Mouse (Mus musculus) lung, postnatal 36 days (tissue): Measurements from ENCODE around the gene Foxp1.
A peak's percentile ranks its signal among the peaks of the same experiment; 100 is the strongest.

ENCODE experiments used
- DNase-seq: peaks from one replicate; pipeline ENCODE4 v3.0.0; 2022; ENCODE audit warnings: mixed read lengths

The Foxp1 gene

DNA sequence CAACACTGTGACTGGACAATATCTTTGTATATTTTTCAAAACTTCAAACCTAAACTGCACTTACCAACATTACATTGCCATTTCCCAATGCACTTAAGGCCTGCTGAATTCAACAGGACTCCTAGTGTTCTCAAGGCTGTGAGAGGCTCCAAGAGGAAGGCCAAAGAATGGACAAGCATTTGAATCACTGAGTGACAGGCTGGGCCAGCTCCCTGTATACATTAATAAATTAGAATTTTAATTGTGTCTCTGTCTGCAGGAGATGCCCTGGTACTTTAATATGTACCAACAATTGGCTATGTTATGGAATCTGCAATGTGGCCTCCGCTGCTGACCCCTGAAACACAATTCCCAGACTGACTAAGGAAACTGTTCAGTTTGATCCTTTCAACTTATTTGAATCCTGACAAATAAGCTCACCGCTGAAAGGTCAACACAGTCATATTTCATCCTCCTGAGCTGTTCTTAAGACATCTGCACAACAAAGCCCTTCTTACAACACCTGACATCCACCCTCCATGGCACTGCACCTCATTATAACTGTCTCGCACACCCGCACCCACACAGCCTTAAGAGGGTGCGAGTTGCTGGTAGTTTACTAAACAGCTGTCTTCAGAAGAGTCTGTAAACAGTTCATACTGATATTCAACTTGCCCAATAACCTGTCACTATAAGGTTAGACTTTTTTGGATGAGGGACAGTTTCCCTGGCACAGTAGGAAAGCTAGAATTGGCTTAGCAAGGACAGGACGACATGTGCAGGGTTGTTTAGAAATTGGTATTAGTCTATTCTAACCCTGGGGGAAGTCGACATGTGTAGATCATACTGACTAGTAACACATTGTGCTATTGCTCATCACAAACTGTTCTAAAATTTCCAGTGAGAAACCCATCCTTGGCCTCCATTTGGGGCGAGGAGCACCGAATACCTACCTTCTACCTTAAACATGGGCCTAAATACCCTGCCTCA, 448.9 kb downstream of the Foxp1 start:
- no peak for DNase-seq

GRCm38 (mm10) chr6:99070710-99071109, 451.8 kb downstream of the Foxp1 start:
- no peak for DNase-seq

- no peak for DNase-seq
Observed at GRCm38 (mm10) chr6:99069726-99070125, 452.8 kb downstream of the Foxp1 start.

GRCm38 (mm10) chr6:99065569-99066353, 456.8 kb downstream of the Foxp1 start:
- DNase-seq: peak; percentile 73

GRCm38 (mm10) chr6:99063982-99064484, 458.5 kb downstream of the Foxp1 start:
- DNase-seq: no peak

GRCm38 (mm10) chr6:99062931-99063330, 459.6 kb downstream of the Foxp1 start:
- DNase-seq: no peak

GRCm38 (mm10) chr6:99058688-99059087, 463.8 kb downstream of the Foxp1 start:
- no peak for DNase-seq

- DNase-seq: peak; percentile 51
Observed at GRCm38 (mm10) chr6:99057113-99057553, 465.4 kb downstream of the Foxp1 start.

GRCm38 (mm10) chr6:99056379-99056778, 466.1 kb downstream of the Foxp1 start:
- DNase-seq: no peak

GRCm38 (mm10) chr6:99053998-99054397, 468.5 kb downstream of the Foxp1 start:
- no peak for DNase-seq

DNA sequence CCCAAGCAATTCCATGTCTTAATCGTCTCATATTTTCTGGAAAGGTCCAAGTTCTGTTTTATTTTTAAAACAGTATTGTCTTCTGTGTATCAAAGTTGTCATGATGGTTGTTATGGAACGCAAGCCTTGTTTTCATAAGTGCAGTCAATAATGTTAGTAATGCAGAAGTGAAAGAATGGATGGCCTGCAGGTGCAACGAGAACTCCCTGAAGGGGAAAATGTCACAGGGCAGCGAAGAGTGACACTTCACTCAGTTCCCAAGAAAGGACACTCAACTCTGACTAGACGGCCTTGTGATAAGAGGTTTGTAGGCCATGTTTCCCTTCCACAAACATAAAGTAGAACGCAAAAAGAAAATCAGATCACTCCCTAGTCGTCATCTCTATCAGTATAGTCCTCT, 469.4 kb downstream of the Foxp1 start:
- peak; percentile 36 for DNase-seq

DNA sequence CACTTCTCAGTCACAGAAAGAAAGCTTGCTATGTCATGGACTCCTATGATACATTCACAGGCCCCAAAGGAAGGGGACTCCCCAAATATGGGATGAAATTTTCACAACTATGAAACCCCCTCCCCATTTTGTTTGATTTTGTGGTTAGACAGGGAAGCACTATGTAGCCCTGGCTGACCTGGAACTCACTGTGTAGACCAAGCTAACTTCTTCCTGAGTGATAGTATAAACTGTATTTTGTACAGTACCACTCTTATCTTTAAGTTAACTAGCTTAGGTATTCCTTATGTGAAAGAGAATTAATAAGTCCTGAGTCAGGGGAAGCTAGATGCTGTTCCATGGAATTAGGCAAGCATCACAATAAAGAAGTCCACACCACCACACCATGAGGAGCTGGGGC, 470.8 kb downstream of the Foxp1 start:
- DNase-seq: no peak

- no peak for DNase-seq
Observed at GRCm38 (mm10) chr6:99050288-99051006, 472.1 kb downstream of the Foxp1 start.

DNA sequence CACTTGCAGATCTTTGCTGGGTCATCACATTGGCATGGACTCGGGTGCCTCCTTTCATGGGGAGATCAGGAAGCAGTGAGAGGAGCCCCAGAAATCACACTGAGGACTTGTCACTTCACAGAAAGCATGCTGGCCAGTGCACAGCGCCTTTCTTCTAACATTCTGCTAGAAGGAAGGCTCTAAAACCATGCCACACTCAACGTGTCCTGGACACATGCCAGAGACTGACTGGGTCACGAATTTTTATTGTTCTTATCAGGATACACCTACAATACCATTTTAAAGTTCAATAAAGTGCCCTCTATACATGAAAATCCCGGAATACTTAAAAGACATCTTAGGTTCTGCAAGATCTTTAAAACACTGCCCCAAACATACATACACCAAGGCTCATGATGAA, 475.2 kb downstream of the Foxp1 start:
- DNase-seq: no peak

DNA sequence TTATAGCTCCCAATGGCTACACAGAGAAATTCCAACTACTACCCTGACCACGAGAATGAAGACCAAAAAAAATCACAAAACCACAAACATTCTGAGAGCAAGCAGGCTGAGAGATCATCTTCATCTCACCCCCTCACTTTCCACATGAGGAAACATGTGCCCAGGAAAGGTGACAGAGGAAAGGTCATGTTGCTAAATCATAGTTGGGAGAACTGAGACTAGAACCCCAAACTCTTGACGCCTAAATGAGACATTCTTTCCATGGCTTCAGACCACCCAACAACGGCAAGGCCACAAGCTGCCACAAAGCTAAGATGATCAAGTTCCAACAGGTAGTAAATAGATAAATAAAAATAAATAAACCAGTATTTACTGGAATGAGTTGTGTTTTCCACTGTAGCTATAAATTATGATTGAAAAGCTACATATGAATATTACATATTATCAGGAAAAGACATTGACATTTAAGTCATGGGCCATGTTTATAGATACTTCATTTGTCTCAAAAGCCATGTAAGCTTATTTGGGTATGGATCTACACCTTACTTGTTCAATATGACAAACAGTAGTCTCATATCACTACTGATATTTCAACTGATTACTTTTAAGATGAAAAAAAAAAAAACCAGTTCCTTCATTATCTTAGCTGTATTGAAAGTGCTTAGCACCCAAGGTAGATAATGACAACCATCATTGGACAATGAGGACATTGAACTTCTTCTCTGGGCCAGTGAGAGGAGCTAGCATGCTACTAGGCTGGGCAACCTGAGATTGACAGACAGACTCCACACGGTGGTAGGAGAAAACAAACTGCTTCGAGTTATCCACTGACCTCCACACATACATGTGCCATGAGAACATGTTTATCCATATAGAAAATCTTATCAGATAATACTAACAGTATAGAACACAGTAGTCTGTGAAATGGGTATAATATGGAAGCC, 476.4 kb downstream of the Foxp1 start:
- no peak for DNase-seq

GRCm38 (mm10) chr6:99043932-99044664, 478.4 kb downstream of the Foxp1 start:
- DNase-seq: no peak

DNA sequence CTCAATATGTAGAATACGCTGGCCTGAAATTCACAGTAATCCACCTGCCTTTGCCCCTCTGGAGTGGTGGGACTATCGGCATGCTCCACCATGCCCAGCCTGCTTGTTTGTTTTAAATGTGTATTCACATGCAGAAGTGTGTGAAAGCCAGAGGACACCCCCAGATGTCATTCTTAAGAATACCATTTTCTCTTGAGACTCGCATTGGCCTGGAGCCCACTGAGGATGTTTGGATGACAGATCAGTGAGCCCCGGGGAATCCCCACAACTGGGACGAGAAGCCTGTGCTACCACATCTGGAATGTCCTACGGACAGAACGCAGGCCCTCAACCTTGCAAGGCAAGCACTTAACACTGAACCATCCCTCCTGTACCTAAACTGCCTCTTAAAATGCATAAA, 479.3 kb downstream of the Foxp1 start:
- no peak for DNase-seq

GRCm38 (mm10) chr6:99042175-99042954, 480.2 kb downstream of the Foxp1 start:
- DNase-seq: no peak

GRCm38 (mm10) chr6:99038977-99039376, 483.5 kb downstream of the Foxp1 start:
- DNase-seq: no peak
